In genomic region chr9:84861600-84861999, GRCm38 (mm10) we compare ENCODE assay signal across 17 mouse cellular contexts.
DNase-seq lines count a peak whose midpoint lies in the region; ATAC-seq lines count a peak whose summit lies in the region.
"Had no signal": no experiment of that assay in that cellular context is flagged by ENCODE, and none has a peak within 500 bp of the region (broad histone marks: within the 10 kb centered on the region; RNA-seq: fewer than 3 reads in every experiment).

No protein-coding gene starts in this region.

- no peak overlapping the region for H3K4me3 ChIP-seq in kidney, embryonic 15.5 days (replicated peaks)
- H3K4me3 ChIP-seq in lung, embryonic 16.5 days (ENCODE audit: low read length) = no peak overlapping the region
- H3K4me3 ChIP-seq: heart, adult 2 months; heart, embryonic 15.5 days had no signal

- H3K9me3 ChIP-seq in kidney, embryonic 15.5 days (replicated peaks) = no peaks in the 10 kb centered on the region
- H3K9me3 ChIP-seq in lung, embryonic 16.5 days (ENCODE audit: control insufficient read depth, low read length) = no peaks in the 10 kb centered on the region
- H3K9me3 ChIP-seq: heart, embryonic 15.5 days had no signal

- H3K36me3 ChIP-seq in kidney, embryonic 15.5 days = no peaks in the 10 kb centered on the region
- no peaks in the 10 kb centered on the region for H3K36me3 ChIP-seq in lung, embryonic 16.5 days (ENCODE audit: control insufficient read depth, insufficient read depth, low read length)
- H3K36me3 ChIP-seq: heart, embryonic 15.5 days had no signal

- 42% methylated on average over 6 of the region's 6 CpGs for WGBS in kidney, embryonic 15.5 days
- WGBS in lung, embryonic 16.5 days = 57% methylated on average over 6 of the region's 6 CpGs

- no peak; the same call in 1 of the 2 replicates for ATAC-seq in kidney, embryonic 15.5 days (replicated peaks; ENCODE audit: low FRiP score)
- peak; percentile 34; the same call in 1 of the 2 replicates for ATAC-seq in lung, embryonic 16.5 days (ENCODE audit: low read depth)
- ATAC-seq: intestine, embryonic 16.5 days had no signal

- no peaks in the 10 kb centered on the region for H3K27me3 ChIP-seq in kidney, embryonic 15.5 days
- H3K27me3 ChIP-seq in lung, embryonic 16.5 days (ENCODE audit: control insufficient read depth, insufficient read depth, low read depth, low read length) = no peaks in the 10 kb centered on the region
- H3K27me3 ChIP-seq: heart, embryonic 15.5 days had no signal

- intact Hi-C loops in left cerebral cortex, postnatal 4 days (cut with DNase I) = no loop called here

- H3K4me1 ChIP-seq in kidney, embryonic 15.5 days = no peaks in the 10 kb centered on the region
- no peaks in the 10 kb centered on the region for H3K4me1 ChIP-seq in lung, embryonic 16.5 days (replicated peaks; ENCODE audit: control insufficient read depth, insufficient read depth, low read length)
- H3K4me1 ChIP-seq: heart, embryonic 15.5 days had no signal

- 0 out of 2 replicates have a peak overlapping the region, but pooled peaks have one; percentile 21 for H3K4me2 ChIP-seq in kidney, embryonic 15.5 days
- H3K4me2 ChIP-seq in lung, embryonic 16.5 days (ENCODE audit: low read depth, low read length) = no peak overlapping the region
- H3K4me2 ChIP-seq: heart, embryonic 15.5 days had no signal

- no peak overlapping the region for H3K27ac ChIP-seq in kidney, embryonic 15.5 days
- H3K27ac ChIP-seq in lung, embryonic 16.5 days (ENCODE audit: low read length) = no peak overlapping the region
- H3K27ac ChIP-seq: heart, adult 2 months; heart, embryonic 15.5 days; liver, embryonic 14.5 days had no signal

- DNase-seq in adrenal gland, adult 2 months = peak; percentile 2
- DNase-seq in adrenal gland, adult 8-10 months = no peak
- DNase-seq in kidney, postnatal 25 days = no peak
- no peak for DNase-seq in lung, postnatal 36 days
- DNase-seq in skeletal muscle tissue, adult 2 months (ENCODE audit: low read depth, low spot score) = peak; percentile 5
- DNase-seq in left cerebral cortex, postnatal 4 days = no peak
- DNase-seq: adrenal gland, postnatal 25 days; cerebellum, adult 8-10 months; gastrocnemius, postnatal 14 days; heart, adult 2 months; midbrain, embryonic 14.5 days; spleen, adult 18-20 months had no signal

- H3K9ac ChIP-seq in kidney, embryonic 15.5 days = no peak overlapping the region
- no peak overlapping the region for H3K9ac ChIP-seq in lung, embryonic 16.5 days (ENCODE audit: low read length)
- H3K9ac ChIP-seq: heart, embryonic 15.5 days; liver, embryonic 14.5 days had no signal

Comparison
In these comparisons a context has a peak if more than half of its experiments do, and no peak if none do; other contexts are left out.
1. DNase-seq: peak in adrenal gland, adult 2 months (single experiment) and skeletal muscle tissue, adult 2 months (single experiment); none in adrenal gland, adult 8-10 months (single experiment), kidney, postnatal 25 days (0 of 2), lung, postnatal 36 days (single experiment) and left cerebral cortex, postnatal 4 days (single experiment).